Mouse (Mus musculus) limb, embryonic 12.5 days (tissue): ENCODE results near the gene Cnih2. TPM values are rescaled to one million over a fixed set of nuclear protein-coding genes. Genes with fewer than 3 reads are reported as not detected.

Source experiments
- polyA plus RNA-seq: library from polyadenylated mRNA; unstranded; fragments of >200 nt; fragmentation: Nextera tagmentation; extraction: Ambion mirVana; gene quantifications from 2 replicates; pipeline ENCODE4 v1.2.1, GENCODE M21; 2016

Cnih2 gene
- polyA plus RNA-seq, 1 experiment from 2014 or later = 43.0 TPM

Other genes starting within 250 kb of the Cnih2 start
- 31.6 and 36.0 TPM in 2 replicates for gene Ctsf, start 243.4 kb downstream of the Cnih2 start, polyA plus RNA-seq
- gene Actn3, start 220.6 kb downstream of the Cnih2 start, polyA plus RNA-seq = 9.0 and 9.1 TPM in 2 replicates
- gene Zdhhc24, start 219.9 kb downstream of the Cnih2 start, polyA plus RNA-seq = 9.5 and 10.7 TPM in 2 replicates
- gene Bbs1, start 191.9 kb downstream of the Cnih2 start, polyA plus RNA-seq = 5.1 and 6.5 TPM in 2 replicates
- gene Dpp3, start 170.2 kb downstream of the Cnih2 start, polyA plus RNA-seq = 148 and 152 TPM in 2 replicates
- 3.4 and 4.5 TPM in 2 replicates for gene Peli3, start 155.4 kb downstream of the Cnih2 start, polyA plus RNA-seq
- 153 and 154 TPM in 2 replicates for gene Mrpl11, start 136.4 kb downstream of the Cnih2 start, polyA plus RNA-seq
- gene Npas4, start 108.2 kb downstream of the Cnih2 start, polyA plus RNA-seq = not detected in 2 replicates
- gene Slc29a2, start 74.7 kb downstream of the Cnih2 start, polyA plus RNA-seq = 4.9 and 5.7 TPM in 2 replicates
- gene B4gat1, start 59.7 kb downstream of the Cnih2 start, polyA plus RNA-seq = 42.3 and 44.8 TPM in 2 replicates
- gene AC124502.3, start 59.6 kb downstream of the Cnih2 start, polyA plus RNA-seq = 2.4 and 4.1 TPM in 2 replicates
- 48.3 and 49.5 TPM in 2 replicates for gene Brms1, start 57.2 kb downstream of the Cnih2 start, polyA plus RNA-seq
- gene Rin1, start 48.0 kb downstream of the Cnih2 start, polyA plus RNA-seq = 2.4 and 2.5 TPM in 2 replicates
- 30.6 and 38.1 TPM in 2 replicates for gene Cd248, start 30.4 kb downstream of the Cnih2 start, polyA plus RNA-seq
- 2.3 and 2.8 TPM in 2 replicates for gene Tmem151a, start 13.0 kb downstream of the Cnih2 start, polyA plus RNA-seq
- 60.7 and 69.4 TPM in 2 replicates for gene Yif1a, start 10.0 kb downstream of the Cnih2 start, polyA plus RNA-seq
- 237 and 239 TPM in 2 replicates for gene Rab1b, start 8.6 kb upstream of the Cnih2 start, polyA plus RNA-seq
- 28.1 and 32.1 TPM in 2 replicates for gene Klc2, start 20.0 kb upstream of the Cnih2 start, polyA plus RNA-seq
- 25.9 and 32.2 TPM in 2 replicates for gene Pacs1, start 174.6 kb upstream of the Cnih2 start, polyA plus RNA-seq
- 380 and 389 TPM in 2 replicates for gene Sf3b2, start 196.9 kb upstream of the Cnih2 start, polyA plus RNA-seq
- gene Gal3st3, start 199.8 kb upstream of the Cnih2 start, polyA plus RNA-seq = 6.1 and 6.7 TPM in 2 replicates
- gene Catsper1, start 237.2 kb upstream of the Cnih2 start, polyA plus RNA-seq = not detected in 2 replicates